Mouse (Mus musculus): ENCODE data around the gene Lingo4. TPM values are rescaled to one million over a fixed set of nuclear protein-coding genes. Genes with fewer than 3 reads are reported as not detected.

Lingo4 gene
- total and polyA plus RNA-seq, 3 experiments, result not detected

Other genes with a start within 250 kb of the Lingo4 start
- not detected in 2 replicates for gene Gm10696, start 220.3 kb upstream of the Lingo4 start, total RNA-seq (2012; rRNA removed)
- not detected in 2 replicates for gene Gm10696, start 220.3 kb upstream of the Lingo4 start, total RNA-seq (2014; rRNA removed)
- not detected in 2 replicates for gene Gm10696, start 220.3 kb upstream of the Lingo4 start, polyA plus RNA-seq (2012; ENCODE audit: insufficient read length, low read depth)
- not detected in 2 replicates for gene Gm5286, start 201.8 kb upstream of the Lingo4 start, total RNA-seq (2012; rRNA removed)
- not detected in 2 replicates for gene Gm5286, start 201.8 kb upstream of the Lingo4 start, total RNA-seq (2014; rRNA removed)
- gene Gm5286, start 201.8 kb upstream of the Lingo4 start, polyA plus RNA-seq (2012; ENCODE audit: insufficient read length, low read depth), result not detected in 2 replicates
- not detected in 2 replicates for gene Gm4778, start 134.5 kb upstream of the Lingo4 start, total RNA-seq (2012; rRNA removed)
- gene Gm4778, start 134.5 kb upstream of the Lingo4 start, total RNA-seq (2014; rRNA removed), result not detected in 2 replicates
- gene Gm4778, start 134.5 kb upstream of the Lingo4 start, polyA plus RNA-seq (2012; ENCODE audit: insufficient read length, low read depth), result not detected in 2 replicates
- gene Them4, start 88.4 kb upstream of the Lingo4 start, total RNA-seq (2012; rRNA removed), result 2.2 and 2.4 TPM in 2 replicates
- gene Them4, start 88.4 kb upstream of the Lingo4 start, total RNA-seq (2014; rRNA removed), result 6.3 and 7.2 TPM in 2 replicates
- gene Them4, start 88.4 kb upstream of the Lingo4 start, polyA plus RNA-seq (2012; ENCODE audit: insufficient read length, low read depth), result 3.6 and 4.8 TPM in 2 replicates
- not detected in 2 replicates for gene Them5, start 56.4 kb upstream of the Lingo4 start, total RNA-seq (2012; rRNA removed)
- not detected in 2 replicates for gene Them5, start 56.4 kb upstream of the Lingo4 start, total RNA-seq (2014; rRNA removed)
- not detected in 2 replicates for gene Them5, start 56.4 kb upstream of the Lingo4 start, polyA plus RNA-seq (2012; ENCODE audit: insufficient read length, low read depth)
- gene C2cd4d, start 36.1 kb upstream of the Lingo4 start, total RNA-seq (2012; rRNA removed), result not detected in 2 replicates
- not detected in 2 replicates for gene C2cd4d, start 36.1 kb upstream of the Lingo4 start, total RNA-seq (2014; rRNA removed)
- not detected in 2 replicates for gene C2cd4d, start 36.1 kb upstream of the Lingo4 start, polyA plus RNA-seq (2012; ENCODE audit: insufficient read length, low read depth)
- gene Rorc, start 25.7 kb upstream of the Lingo4 start, total RNA-seq (2012; rRNA removed), result 0.47 and 0.71 TPM in 2 replicates
- gene Rorc, start 25.7 kb upstream of the Lingo4 start, total RNA-seq (2014; rRNA removed), result 1.2 TPM in 2 replicates
- 1.0 and 1.2 TPM in 2 replicates for gene Rorc, start 25.7 kb upstream of the Lingo4 start, polyA plus RNA-seq (2012; ENCODE audit: insufficient read length, low read depth)
- gene Tdrkh, start 14.8 kb downstream of the Lingo4 start, total RNA-seq (2012; rRNA removed), result not detected in 2 replicates
- gene Tdrkh, start 14.8 kb downstream of the Lingo4 start, total RNA-seq (2014; rRNA removed), result not detected in 2 replicates
- gene Tdrkh, start 14.8 kb downstream of the Lingo4 start, polyA plus RNA-seq (2012; ENCODE audit: insufficient read length, low read depth), result not detected in 2 replicates
- gene Mrpl9, start 44.8 kb downstream of the Lingo4 start, total RNA-seq (2012; rRNA removed), result 114 and 128 TPM in 2 replicates
- 110 and 111 TPM in 2 replicates for gene Mrpl9, start 44.8 kb downstream of the Lingo4 start, total RNA-seq (2014; rRNA removed)
- 104 and 119 TPM in 2 replicates for gene Mrpl9, start 44.8 kb downstream of the Lingo4 start, polyA plus RNA-seq (2012; ENCODE audit: insufficient read length, low read depth)
- gene Oaz3, start 45.4 kb downstream of the Lingo4 start, total RNA-seq (2012; rRNA removed), result 0.51 and 0.80 TPM in 2 replicates
- not detected in 2 replicates for gene Oaz3, start 45.4 kb downstream of the Lingo4 start, total RNA-seq (2014; rRNA removed)
- gene Oaz3, start 45.4 kb downstream of the Lingo4 start, polyA plus RNA-seq (2012; ENCODE audit: insufficient read length, low read depth), result 0.29 and 0.71 TPM in 2 replicates
- 0.13 and 0.21 TPM in 2 replicates for gene Celf3, start 79.8 kb downstream of the Lingo4 start, total RNA-seq (2012; rRNA removed)
- gene Celf3, start 79.8 kb downstream of the Lingo4 start, total RNA-seq (2014; rRNA removed), result not detected in 2 replicates
- gene Celf3, start 79.8 kb downstream of the Lingo4 start, polyA plus RNA-seq (2012; ENCODE audit: insufficient read length, low read depth), result 0.56 and 0.70 TPM in 2 replicates
- gene Riiad1, start 81.8 kb downstream of the Lingo4 start, total RNA-seq (2012; rRNA removed), result not detected in 2 replicates
- gene Riiad1, start 81.8 kb downstream of the Lingo4 start, total RNA-seq (2014; rRNA removed), result not detected in 2 replicates
- gene Riiad1, start 81.8 kb downstream of the Lingo4 start, polyA plus RNA-seq (2012; ENCODE audit: insufficient read length, low read depth), result not detected in 2 replicates
- gene Snx27, start 184.2 kb downstream of the Lingo4 start, total RNA-seq (2012; rRNA removed), result 23.1 and 24.9 TPM in 2 replicates
- 31.3 and 34.9 TPM in 2 replicates for gene Snx27, start 184.2 kb downstream of the Lingo4 start, total RNA-seq (2014; rRNA removed)
- 30.2 and 35.3 TPM in 2 replicates for gene Snx27, start 184.2 kb downstream of the Lingo4 start, polyA plus RNA-seq (2012; ENCODE audit: insufficient read length, low read depth)
- gene Gm10972, start 244.6 kb downstream of the Lingo4 start, total RNA-seq (2012; rRNA removed), result not detected in 2 replicates
- not detected in 2 replicates for gene Gm10972, start 244.6 kb downstream of the Lingo4 start, total RNA-seq (2014; rRNA removed)
- not detected in 2 replicates for gene Gm10972, start 244.6 kb downstream of the Lingo4 start, polyA plus RNA-seq (2012; ENCODE audit: insufficient read length, low read depth)